Mouse (Mus musculus): ENCODE measurements at regions not wholly inside any gene's neighbourhood (a gene's known extent, or its start where the extent isn't known, plus 50 kb on each side); places are given as distances from the start of the nearest gene placed in this dataset.

DNA sequence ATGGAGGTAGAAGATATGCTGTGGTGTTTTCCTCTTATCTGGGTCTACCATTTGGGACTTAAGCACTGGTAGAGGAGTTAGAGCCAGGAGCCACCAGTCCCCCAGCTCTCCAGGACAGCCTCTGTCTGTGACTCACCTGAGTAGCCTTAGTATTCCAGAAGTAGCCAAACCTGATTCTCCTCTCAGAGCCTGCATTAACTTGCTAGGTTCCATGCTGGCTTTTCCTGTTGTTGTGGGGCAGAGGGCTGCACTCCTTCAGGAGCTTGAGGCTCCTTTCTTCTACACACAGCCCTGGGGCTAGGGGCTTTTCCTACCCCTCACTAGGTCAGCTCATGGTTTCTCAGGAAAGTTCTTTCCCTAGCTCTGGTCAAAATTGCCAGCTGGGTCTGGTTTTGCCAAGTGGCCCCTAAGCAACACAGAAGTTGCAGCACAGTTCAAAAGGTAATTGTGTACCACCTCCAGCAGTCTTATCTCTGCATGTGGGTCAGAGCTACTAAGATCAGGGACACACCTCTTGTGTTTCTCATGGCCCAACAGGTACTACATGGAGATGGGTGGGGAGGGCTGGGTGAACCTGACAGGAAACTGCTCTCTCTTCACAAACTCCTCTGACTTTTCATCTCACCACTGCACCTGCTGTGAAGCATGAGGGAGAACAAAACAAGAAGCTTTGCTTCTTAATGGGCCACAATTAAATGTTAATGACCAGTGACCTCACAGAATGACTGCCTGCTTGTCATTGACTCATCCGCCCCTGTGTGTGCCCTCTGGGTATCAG, 129.7 kb upstream of the Shh start:
- WGBS = 22% methylated on average over 1 of the region's 1 CpGs
- H3K9me3 ChIP-seq (replicated peaks) = no peaks in the 10 kb centered on the region
- H3K27me3 ChIP-seq (replicated peaks) = no peaks in the 10 kb centered on the region
- H3K4me2 ChIP-seq = no peak overlapping the region
- H3K4me3 ChIP-seq (replicated peaks) = no peak overlapping the region
- no peak overlapping the region for H3K9ac ChIP-seq (replicated peaks)
- no peaks in the 10 kb centered on the region for H3K4me1 ChIP-seq
- H3K36me3 ChIP-seq = no peaks in the 10 kb centered on the region
- ATAC-seq (ENCODE audit: low FRiP score) = no peak
- H3K27ac ChIP-seq (replicated peaks) = no peak overlapping the region

DNA sequence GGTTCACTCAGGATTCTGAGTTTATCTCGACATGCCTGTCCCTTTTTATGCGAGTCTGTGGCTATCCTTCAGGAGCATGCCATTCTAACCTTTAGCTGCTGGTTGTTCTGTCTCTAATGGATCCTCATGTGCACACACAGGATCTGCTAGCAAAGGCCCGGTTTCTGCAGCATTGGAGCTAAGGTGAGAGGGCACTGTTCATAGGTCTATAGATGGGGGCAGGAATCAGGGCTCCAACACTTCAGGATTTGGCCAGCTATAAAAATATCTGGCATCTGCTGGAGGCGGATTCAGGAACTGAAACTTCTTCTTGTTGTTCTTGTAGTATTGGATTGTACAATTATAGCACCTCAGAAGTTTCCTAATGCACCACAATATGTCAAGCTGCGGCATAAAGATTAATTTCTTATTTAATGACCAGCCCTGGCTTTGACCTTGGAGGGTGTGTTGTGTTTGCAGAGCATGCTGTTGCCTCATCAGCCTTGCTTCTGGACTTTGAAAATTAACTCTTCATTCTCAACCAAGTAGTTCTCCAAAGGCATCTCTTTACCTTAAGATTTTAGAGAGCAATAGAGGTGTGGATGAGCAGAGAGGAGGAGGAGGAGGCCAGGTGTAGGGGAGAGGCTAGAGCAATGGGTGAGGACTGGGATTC, 104.4 kb upstream of the Shh start:
- Histone ChIP-seq H3K9ac (replicated peaks) (no peak overlapping the region), H3K4me1 (no peaks in the 10 kb centered on the region), H3K9me3 (replicated peaks) (no peaks in the 10 kb centered on the region), H3K27ac (replicated peaks) (no peak overlapping the region), H3K36me3 (no peaks in the 10 kb centered on the region), H3K27me3 (replicated peaks) (no peaks in the 10 kb centered on the region), H3K4me2 (no peak overlapping the region), H3K4me3 (replicated peaks) (no peak overlapping the region)
- no peak for ATAC-seq (ENCODE audit: low FRiP score)
- WGBS = 85% methylated on average over 5 of the region's 5 CpGs

DNA sequence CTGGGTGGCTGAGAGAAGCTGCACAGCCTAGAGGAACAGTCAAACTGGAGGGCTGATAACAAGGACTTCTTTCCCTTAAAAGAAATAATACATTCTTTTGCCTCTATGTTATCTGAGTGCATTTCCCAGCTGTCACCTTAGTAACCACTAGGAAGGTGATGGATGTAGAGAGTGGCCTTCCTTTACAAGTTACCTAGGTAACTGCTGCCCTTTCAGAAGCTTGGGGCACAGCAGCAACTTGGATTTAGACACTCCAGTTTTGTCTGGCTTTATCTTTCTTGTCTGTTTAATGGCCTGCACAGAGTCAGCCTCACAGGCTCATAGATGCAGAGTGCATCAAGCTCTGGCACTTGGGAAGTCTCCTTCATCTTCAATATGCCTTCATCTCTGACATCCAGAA, 101.4 kb upstream of the Shh start:
- Histone ChIP-seq H3K4me2 (no peak overlapping the region), H3K27me3 (replicated peaks) (no peaks in the 10 kb centered on the region), H3K4me1 (no peaks in the 10 kb centered on the region), H3K36me3 (no peaks in the 10 kb centered on the region), H3K4me3 (replicated peaks) (no peak overlapping the region), H3K9ac (replicated peaks) (no peak overlapping the region), H3K27ac (replicated peaks) (no peak overlapping the region), H3K9me3 (replicated peaks) (no peaks in the 10 kb centered on the region)
- ATAC-seq (ENCODE audit: low FRiP score) = no peak

DNA sequence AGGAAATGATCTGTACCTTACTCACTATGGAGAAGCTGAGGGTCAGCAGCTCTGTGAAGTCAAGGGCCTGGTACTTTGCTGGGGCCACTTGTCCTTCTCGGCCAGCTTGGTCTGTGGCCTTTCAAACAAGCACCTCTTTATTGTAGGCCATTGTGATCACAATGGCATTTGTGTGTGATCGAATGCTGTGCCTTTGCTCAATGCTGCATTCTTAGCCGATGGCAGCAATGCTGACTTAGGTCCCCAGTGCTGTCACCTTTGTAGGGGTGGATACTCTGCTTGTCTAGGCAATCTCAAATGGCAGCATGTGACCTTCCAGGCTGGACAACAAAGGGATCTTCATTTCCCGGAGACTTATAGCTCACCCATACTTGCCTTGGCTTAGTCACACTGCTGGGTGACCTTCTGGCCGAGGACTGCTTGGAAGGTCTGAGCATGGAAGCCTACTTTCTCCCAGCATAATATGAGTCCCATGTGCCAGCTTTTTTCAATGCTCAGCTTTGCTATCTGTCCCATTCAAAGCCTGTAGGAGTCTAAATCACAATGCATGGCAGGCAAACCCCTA, 100.4 kb upstream of the Shh start:
- Histone ChIP-seq H3K9me3 (replicated peaks) (no peaks in the 10 kb centered on the region), H3K4me2 (no peak overlapping the region), H3K4me3 (replicated peaks) (no peak overlapping the region), H3K9ac (replicated peaks) (no peak overlapping the region), H3K36me3 (no peaks in the 10 kb centered on the region), H3K4me1 (no peaks in the 10 kb centered on the region), H3K27ac (replicated peaks) (no peak overlapping the region), H3K27me3 (replicated peaks) (no peaks in the 10 kb centered on the region)
- 62% methylated on average over 5 of the region's 5 CpGs for WGBS
- no peak for ATAC-seq (ENCODE audit: low FRiP score)

DNA sequence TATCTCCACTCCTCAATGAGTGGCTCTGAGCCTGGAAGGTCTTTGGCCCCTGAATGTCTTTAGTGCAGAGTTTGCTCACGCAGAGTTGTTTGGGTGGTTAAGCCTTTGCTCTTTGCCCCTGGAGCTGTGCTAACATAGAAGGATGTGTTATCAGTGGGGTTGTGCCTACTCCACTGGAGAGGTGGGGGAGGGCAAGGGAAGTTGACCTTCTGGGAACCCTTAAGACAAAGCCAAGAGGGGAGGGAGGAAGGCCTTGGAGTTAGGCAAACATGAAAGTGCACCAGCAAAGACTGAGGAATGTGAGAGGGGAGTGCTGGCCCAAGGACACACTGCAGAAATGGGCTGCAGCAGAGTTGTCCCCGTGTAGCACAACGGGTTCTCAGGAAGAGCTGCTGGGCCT, 96.3 kb upstream of the Shh start:
- Histone ChIP-seq H3K4me1 (no peaks in the 10 kb centered on the region), H3K9me3 (replicated peaks) (no peaks in the 10 kb centered on the region), H3K27ac (replicated peaks) (no peak overlapping the region), H3K36me3 (no peaks in the 10 kb centered on the region), H3K4me2 (no peak overlapping the region), H3K4me3 (replicated peaks) (no peak overlapping the region), H3K9ac (replicated peaks) (no peak overlapping the region), H3K27me3 (replicated peaks) (no peaks in the 10 kb centered on the region)
- 31% methylated on average over 3 of the region's 3 CpGs for WGBS
- ATAC-seq (ENCODE audit: low FRiP score) = no peak

DNA sequence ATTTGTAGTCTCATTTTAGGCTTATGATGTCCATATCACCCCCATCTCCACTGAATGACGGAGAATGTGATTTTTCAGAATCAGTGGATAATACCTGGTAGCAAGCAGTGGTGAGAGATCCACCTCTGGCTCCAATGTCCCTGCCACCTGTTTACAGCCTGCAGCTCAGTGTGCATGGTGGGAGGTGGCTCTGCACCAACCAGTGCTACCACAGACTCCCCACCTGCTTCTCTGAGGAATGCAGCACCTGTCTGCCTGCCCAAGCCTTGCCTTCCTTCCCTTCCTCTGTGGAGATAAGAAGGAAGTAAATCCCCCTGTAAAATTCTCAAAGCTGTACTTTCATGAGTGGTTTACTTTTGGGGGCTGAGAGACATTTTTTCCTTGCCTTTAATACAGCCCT, 95.9 kb upstream of the Shh start:
- no peak for ATAC-seq (ENCODE audit: low FRiP score)
- 85% methylated on average over 1 of the region's 1 CpGs for WGBS
- Histone ChIP-seq H3K9me3 (replicated peaks) (no peaks in the 10 kb centered on the region), H3K9ac (replicated peaks) (no peak overlapping the region), H3K27me3 (replicated peaks) (no peaks in the 10 kb centered on the region), H3K4me3 (replicated peaks) (no peak overlapping the region), H3K4me1 (no peaks in the 10 kb centered on the region), H3K4me2 (no peak overlapping the region), H3K36me3 (no peaks in the 10 kb centered on the region), H3K27ac (replicated peaks) (no peak overlapping the region)

DNA sequence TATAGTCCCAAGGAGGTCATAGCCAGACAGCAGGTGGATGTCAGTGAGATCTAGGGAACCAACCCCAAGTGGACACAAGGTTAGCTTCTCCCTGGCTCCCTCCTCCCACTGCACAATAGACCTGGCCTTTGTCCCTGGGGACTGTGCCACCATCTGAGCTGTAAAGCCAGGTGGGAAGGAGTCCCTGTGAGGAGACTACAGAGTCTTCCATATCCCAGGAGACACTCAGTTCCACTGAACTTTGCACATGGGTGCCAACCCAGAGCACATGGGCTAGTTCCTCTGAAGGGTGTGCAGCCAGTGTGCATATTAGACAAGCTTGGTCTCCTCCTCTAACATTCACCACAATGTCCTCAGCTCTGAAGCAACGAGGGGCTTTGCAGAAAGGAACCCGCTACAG, 86.5 kb upstream of the Shh start:
- H3K27me3 ChIP-seq (replicated peaks) = no peaks in the 10 kb centered on the region
- no peaks in the 10 kb centered on the region for H3K36me3 ChIP-seq
- no peak overlapping the region for H3K9ac ChIP-seq (replicated peaks)
- ATAC-seq (ENCODE audit: low FRiP score) = no peak
- no peak overlapping the region for H3K4me3 ChIP-seq (replicated peaks)
- H3K27ac ChIP-seq (replicated peaks) = no peak overlapping the region
- H3K4me2 ChIP-seq = no peak overlapping the region
- WGBS = 94% methylated on average over 2 of the region's 2 CpGs
- no peaks in the 10 kb centered on the region for H3K9me3 ChIP-seq (replicated peaks)
- no peaks in the 10 kb centered on the region for H3K4me1 ChIP-seq

DNA sequence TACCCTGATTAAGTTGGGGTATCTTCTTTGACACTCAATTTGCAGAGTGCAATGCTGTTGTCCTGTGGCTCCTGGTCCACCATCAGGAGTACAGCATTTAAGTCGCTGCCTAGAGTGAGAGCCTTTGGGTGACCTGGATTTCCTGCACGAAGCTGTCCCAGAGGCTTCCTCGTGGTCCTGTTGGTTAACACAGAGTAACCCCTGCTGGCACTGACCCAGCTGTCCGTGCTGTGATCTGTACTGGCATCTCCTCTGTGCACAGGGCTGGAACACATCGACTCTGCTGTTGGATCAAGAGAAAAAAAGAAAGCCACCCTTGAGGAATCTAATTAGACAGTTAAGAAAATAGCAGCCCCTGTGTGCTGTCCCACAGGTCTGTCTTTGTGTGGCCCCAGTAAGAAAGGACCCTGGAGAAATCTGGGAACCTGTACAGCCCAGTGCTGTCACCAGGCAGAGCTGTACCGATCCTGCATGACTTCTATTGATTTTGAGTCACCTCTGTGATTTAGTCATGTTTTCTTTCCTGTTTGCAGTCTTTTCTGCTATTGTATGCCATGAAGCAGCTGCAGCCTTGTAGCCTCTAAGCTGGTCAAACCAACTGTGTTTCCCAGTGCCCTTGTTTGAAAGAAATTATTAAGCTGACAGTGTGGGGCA, 63.3 kb upstream of the Shh start:
- H3K4me2 ChIP-seq = no peak overlapping the region
- no peak overlapping the region for H3K9ac ChIP-seq (replicated peaks)
- H3K4me1 ChIP-seq = no peaks in the 10 kb centered on the region
- no peak for ATAC-seq (ENCODE audit: low FRiP score)
- H3K36me3 ChIP-seq = no peaks in the 10 kb centered on the region
- H3K4me3 ChIP-seq (replicated peaks) = no peak overlapping the region
- no peaks in the 10 kb centered on the region for H3K27me3 ChIP-seq (replicated peaks)
- H3K9me3 ChIP-seq (replicated peaks) = no peaks in the 10 kb centered on the region
- WGBS = 65% methylated on average over 6 of the region's 6 CpGs
- no peak overlapping the region for H3K27ac ChIP-seq (replicated peaks)

DNA sequence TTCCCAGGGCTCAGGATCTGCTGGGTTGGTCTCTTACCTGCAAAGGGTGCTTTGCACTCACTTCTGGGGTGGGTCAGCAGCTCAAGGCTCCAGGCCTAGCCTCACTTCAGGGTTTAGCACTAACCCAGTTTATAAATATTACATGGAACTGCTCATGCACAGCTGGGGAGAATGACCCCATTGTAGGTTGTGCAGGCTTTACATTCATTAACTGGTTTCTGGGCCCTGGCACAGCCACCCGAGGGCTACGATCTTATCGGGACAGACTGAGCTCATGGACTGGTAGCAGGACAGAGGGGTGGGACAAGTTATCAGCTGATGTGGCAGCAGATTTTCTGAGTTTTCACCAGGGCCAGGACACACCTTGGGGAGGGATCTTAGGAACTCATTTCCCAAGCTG, 59.4 kb upstream of the Shh start:
- no peak overlapping the region for H3K4me3 ChIP-seq (replicated peaks)
- no peak for ATAC-seq (ENCODE audit: low FRiP score)
- H3K4me1 ChIP-seq = peaks cover 2% of the 10 kb centered on the region; the same call in 1 of the 2 replicates
- H3K36me3 ChIP-seq = no peaks in the 10 kb centered on the region
- WGBS = 89% methylated on average over 3 of the region's 3 CpGs
- H3K9ac ChIP-seq (replicated peaks) = no peak overlapping the region
- H3K27ac ChIP-seq (replicated peaks) = no peak overlapping the region
- no peaks in the 10 kb centered on the region for H3K9me3 ChIP-seq (replicated peaks)
- no peaks in the 10 kb centered on the region for H3K27me3 ChIP-seq (replicated peaks)
- no peak overlapping the region for H3K4me2 ChIP-seq

DNA sequence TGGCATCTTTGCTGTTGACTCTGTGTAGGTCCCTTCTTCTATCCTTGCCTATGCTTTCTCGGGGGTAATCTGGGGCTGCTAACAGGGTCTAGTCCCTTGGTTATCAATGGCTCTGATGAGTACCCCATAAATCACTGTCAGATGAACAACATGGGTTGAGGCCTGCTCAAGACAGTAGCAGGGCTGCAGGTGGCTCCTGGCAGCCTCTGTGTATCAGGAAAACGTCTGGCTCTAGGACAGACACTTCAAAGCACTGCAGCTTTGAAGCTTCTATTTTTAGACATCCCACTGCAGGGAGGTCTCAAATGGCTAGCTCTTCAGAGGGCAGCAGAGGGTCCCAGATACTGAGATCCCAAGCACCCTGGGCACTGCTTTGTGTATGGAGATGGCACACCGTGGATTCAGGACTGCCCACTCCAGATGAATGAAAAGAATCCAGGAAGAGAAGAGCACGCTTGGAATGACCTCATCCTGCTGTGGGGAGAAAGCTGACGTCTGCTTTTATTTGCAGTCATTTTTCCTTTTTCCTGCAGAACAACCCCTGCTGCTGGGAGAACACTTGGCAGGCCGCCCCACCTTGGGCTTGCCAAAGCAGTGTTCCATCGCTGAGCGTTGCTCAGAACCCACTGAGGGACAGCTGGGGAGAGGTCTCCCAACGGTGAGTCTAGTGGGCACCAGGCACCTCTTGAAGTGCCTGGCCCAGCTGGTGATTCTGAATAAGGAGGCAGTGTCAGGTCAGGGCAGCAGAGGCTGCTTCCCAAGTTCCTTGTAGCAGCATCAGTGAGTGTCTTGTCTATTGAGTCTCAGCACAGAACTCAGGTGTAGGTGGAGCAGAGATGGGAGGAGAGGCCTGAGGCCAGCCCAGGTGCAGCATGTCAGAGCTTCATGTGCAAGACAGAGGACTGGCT, 54.0 kb upstream of the Shh start:
- no peaks in the 10 kb centered on the region for H3K9me3 ChIP-seq (replicated peaks)
- no peak overlapping the region for H3K4me2 ChIP-seq
- peaks cover 12% of the 10 kb centered on the region for H3K4me1 ChIP-seq
- H3K27ac ChIP-seq (replicated peaks) = no peak overlapping the region; the same call in 1 of the 2 replicates
- peak; percentile 65 for ATAC-seq (ENCODE audit: low FRiP score)
- no peak overlapping the region for H3K9ac ChIP-seq (replicated peaks)
- whole genome bisulfite sequencing = 27% methylated on average over 9 of the region's 9 CpGs
- no peaks in the 10 kb centered on the region for H3K27me3 ChIP-seq (replicated peaks)
- H3K36me3 ChIP-seq = no peaks in the 10 kb centered on the region
- no peak overlapping the region for H3K4me3 ChIP-seq (replicated peaks)

DNA sequence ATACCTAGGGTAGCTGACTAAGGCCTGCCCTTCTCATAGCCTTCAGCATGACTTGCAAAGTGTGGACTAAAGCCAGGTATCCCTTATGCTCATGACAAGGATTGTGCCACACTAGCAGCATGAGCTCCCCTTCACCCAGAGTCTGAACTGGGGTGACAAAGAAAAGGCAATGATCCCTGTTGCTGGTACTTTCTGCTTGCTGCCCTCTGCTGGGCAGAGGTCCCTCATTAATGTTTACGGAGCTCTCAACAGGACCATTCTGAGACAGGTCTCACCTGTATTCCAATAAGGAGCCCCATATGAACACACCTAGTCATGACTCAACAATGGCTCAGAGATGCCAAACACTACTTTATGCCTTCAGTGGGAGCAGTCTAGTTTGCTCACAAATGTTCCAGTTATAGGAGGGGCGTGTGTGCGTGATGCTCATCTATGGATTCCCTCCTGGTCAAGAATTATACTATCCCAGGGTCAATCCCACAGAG, 52.0 kb upstream of the Shh start:
- peaks cover 12% of the 10 kb centered on the region for H3K4me1 ChIP-seq
- no peak overlapping the region for H3K9ac ChIP-seq (replicated peaks)
- no peaks in the 10 kb centered on the region for H3K9me3 ChIP-seq (replicated peaks)
- 93% methylated on average over 3 of the region's 3 CpGs for WGBS
- no peak overlapping the region for H3K27ac ChIP-seq (replicated peaks)
- no peaks in the 10 kb centered on the region for H3K27me3 ChIP-seq (replicated peaks)
- H3K4me3 ChIP-seq (replicated peaks) = no peak overlapping the region
- no peak for ATAC-seq (ENCODE audit: low FRiP score)
- no peak overlapping the region for H3K4me2 ChIP-seq
- H3K36me3 ChIP-seq = no peaks in the 10 kb centered on the region

All from neural tube, embryonic 15.5 days (tissue).